9 mouse cellular contexts compared by ENCODE assay signal in genomic region chr19:16028746-16029252, GRCm38 (mm10). TPM values are rescaled to one million over a fixed set of nuclear protein-coding genes. Genes with fewer than 3 reads are reported as not detected.
DNase-seq lines count a peak whose midpoint lies in the region; ATAC-seq and TF ChIP-seq lines count a peak whose summit lies in the region.
"Had no signal": no experiment of that assay in that cellular context is flagged by ENCODE, and none has a peak within 500 bp of the region (broad histone marks: within the 10 kb centered on the region; RNA-seq: fewer than 3 reads in every experiment).

No protein-coding gene starts in this region.

- DNase-seq in kidney, postnatal 4 days = no peak
- DNase-seq in adipocyte (ENCODE audit: low spot score) = peak; percentile 60
- no peak for DNase-seq in heart, postnatal 0 days (ENCODE audit: low spot score)
- no peak for DNase-seq in liver, postnatal 0 days
- DNase-seq in testis, postnatal 10 days (ENCODE audit: low spot score) = no peak
- DNase-seq in right cerebral cortex, postnatal 14 days = no peak

- no peak for TF ChIP-seq EP300 in heart, postnatal 0 days (IDR thresholded peaks at IDR 0.05; ENCODE audit: low read depth)
- no peak for TF ChIP-seq EP300 in liver, postnatal 0 days (IDR thresholded peaks at IDR 0.05; ENCODE audit: low read depth)

- H3K36me3 ChIP-seq in kidney, embryonic 14.5 days (ENCODE audit: control insufficient read depth, insufficient read depth, low read length) = no peaks in the 10 kb centered on the region
- no peaks in the 10 kb centered on the region for H3K36me3 ChIP-seq in heart, postnatal 0 days (replicated peaks; ENCODE audit: control insufficient read depth, insufficient read depth, low read length)
- H3K36me3 ChIP-seq in liver, postnatal 0 days (replicated peaks; ENCODE audit: insufficient read depth, low read length) = no peaks in the 10 kb centered on the region
- H3K36me3 ChIP-seq in stomach, embryonic 16.5 days (ENCODE audit: control insufficient read depth, insufficient read depth, low read length) = no peaks in the 10 kb centered on the region

- no peaks in the 10 kb centered on the region for H3K27me3 ChIP-seq in kidney, embryonic 14.5 days (ENCODE audit: control insufficient read depth, insufficient read depth, low read length)
- H3K27me3 ChIP-seq in heart, postnatal 0 days (ENCODE audit: control insufficient read depth, insufficient read depth, low read length) = no peaks in the 10 kb centered on the region
- H3K27me3 ChIP-seq in liver, postnatal 0 days (ENCODE audit: insufficient read depth, low read length) = no peaks in the 10 kb centered on the region
- H3K27me3 ChIP-seq in stomach, embryonic 16.5 days (ENCODE audit: control insufficient read depth, insufficient read depth, low read length) = no peaks in the 10 kb centered on the region
- H3K27me3 ChIP-seq: Patski had no signal

- 0 out of 2 replicates have a peak, but pooled peaks cover 3% of the 10 kb centered on the region for H3K4me1 ChIP-seq in kidney, embryonic 14.5 days (ENCODE audit: control insufficient read depth, insufficient read depth, low read length)
- no peaks in the 10 kb centered on the region; the same call in 1 of the 2 replicates for H3K4me1 ChIP-seq in heart, postnatal 0 days (ENCODE audit: control insufficient read depth, insufficient read depth)
- H3K4me1 ChIP-seq in liver, postnatal 0 days (ENCODE audit: insufficient read depth) = 0 out of 2 replicates have a peak, but pooled peaks cover 2% of the 10 kb centered on the region
- no peaks in the 10 kb centered on the region for H3K4me1 ChIP-seq in stomach, embryonic 16.5 days (ENCODE audit: control insufficient read depth, insufficient read depth, low read length)

- no peak overlapping the region for H3K9ac ChIP-seq in kidney, embryonic 14.5 days (ENCODE audit: low read depth, low read length)
- H3K9ac ChIP-seq in heart, postnatal 0 days (replicated peaks; ENCODE audit: low read depth, low read length) = peak overlapping the region; percentile 52; the same call in 1 of the 2 replicates
- peak overlapping the region; percentile 50 for H3K9ac ChIP-seq in liver, postnatal 0 days (replicated peaks)
- H3K9ac ChIP-seq in stomach, embryonic 16.5 days (ENCODE audit: low read length) = peak overlapping the region; percentile 67

- WGBS in kidney, embryonic 14.5 days = 43% methylated on average over 5 of the region's 5 CpGs
- WGBS in heart, postnatal 0 days = 43% methylated on average over 5 of the region's 5 CpGs
- 32% methylated on average over 5 of the region's 5 CpGs for WGBS in liver, postnatal 0 days (ENCODE audit: insufficient replicate concordance)
- 48% methylated on average over 5 of the region's 5 CpGs for WGBS in stomach, embryonic 16.5 days

- no peak for TF ChIP-seq CTCF in heart, postnatal 0 days (IDR thresholded peaks at IDR 0.05; ENCODE audit: low read depth)
- TF ChIP-seq CTCF in liver, postnatal 0 days (IDR thresholded peaks at IDR 0.05; ENCODE audit: low read depth) = no peak

- peak; percentile 39; the same call in 1 of the 2 replicates for ATAC-seq in kidney, embryonic 14.5 days (ENCODE audit: low FRiP score, low TSS enrichment)
- peak; percentile 47; the same call in 1 of the 2 replicates for ATAC-seq in heart, postnatal 0 days (ENCODE audit: insufficient read depth, low read depth)
- peak; percentile 15; the same call in 1 of the 2 replicates for ATAC-seq in liver, postnatal 0 days
- no peak for ATAC-seq in stomach, embryonic 16.5 days (ENCODE audit: insufficient read depth, low FRiP score)

- H3K9me3 ChIP-seq in kidney, embryonic 14.5 days (ENCODE audit: control insufficient read depth, low read length) = no peaks in the 10 kb centered on the region
- H3K9me3 ChIP-seq in heart, postnatal 0 days (replicated peaks; ENCODE audit: control insufficient read depth, low read length) = no peaks in the 10 kb centered on the region
- H3K9me3 ChIP-seq in liver, postnatal 0 days (ENCODE audit: low read length) = no peaks in the 10 kb centered on the region
- H3K9me3 ChIP-seq in stomach, embryonic 16.5 days (replicated peaks; ENCODE audit: control insufficient read depth, low read length) = no peaks in the 10 kb centered on the region

- peak overlapping the region; percentile 47 for H3K4me2 ChIP-seq in kidney, embryonic 14.5 days (replicated peaks; ENCODE audit: low read depth, low read length)
- H3K4me2 ChIP-seq in heart, postnatal 0 days (ENCODE audit: low read depth, low read length) = peak overlapping the region; percentile 55
- H3K4me2 ChIP-seq in liver, postnatal 0 days (ENCODE audit: low read depth, low read length) = peak overlapping the region; percentile 75
- H3K4me2 ChIP-seq in stomach, embryonic 16.5 days (ENCODE audit: low read depth, low read length) = peak overlapping the region; percentile 54

- peak overlapping the region; percentile 27; the same call in 1 of the 2 replicates for H3K4me3 ChIP-seq in kidney, embryonic 14.5 days (ENCODE audit: low read length)
- peak overlapping the region; percentile 47 for H3K4me3 ChIP-seq in heart, postnatal 0 days (ENCODE audit: low read depth, low read length)
- peak overlapping the region; percentile 54 for H3K4me3 ChIP-seq in liver, postnatal 0 days (ENCODE audit: low read depth, low read length)
- peak overlapping the region; percentile 45 for H3K4me3 ChIP-seq in stomach, embryonic 16.5 days (replicated peaks; ENCODE audit: low read length)

- no peak overlapping the region for H3K27ac ChIP-seq in kidney, embryonic 14.5 days (ENCODE audit: low read depth, low read length)
- 0 out of 2 replicates have a peak overlapping the region, but pooled peaks have one; percentile 30 for H3K27ac ChIP-seq in heart, postnatal 0 days (ENCODE audit: low read depth)
- no peak overlapping the region for H3K27ac ChIP-seq in liver, postnatal 0 days (ENCODE audit: low read depth)
- no peak overlapping the region for H3K27ac ChIP-seq in stomach, embryonic 16.5 days (ENCODE audit: low read length)

RNA-seq across cellular contexts. Expression of gene Cep78, which starts 44.0 kb away (rescaled TPM):
- polyA plus RNA-seq in kidney, embryonic 14.5 days (2014; fragmentation: Nextera tagmentation; extraction: Ambion mirVana) = 20.2 and 36.0 TPM in 2 replicates
- 4.6 TPM in 2 replicates for total RNA-seq in heart, postnatal 0 days (2014; rRNA removed; ENCODE audit: low replicate concordance)
- 6.9 and 7.2 TPM in 2 replicates for polyA plus RNA-seq in heart, postnatal 0 days (2015; fragmentation: Nextera tagmentation; extraction: Ambion mirVana)
- 3.8 and 4.8 TPM in 2 replicates for polyA plus RNA-seq in liver, postnatal 0 days (2015; fragmentation: Nextera tagmentation; extraction: Ambion mirVana)
- 17.4 and 18.2 TPM in 2 replicates for polyA plus RNA-seq in stomach, embryonic 16.5 days (2015; fragmentation: Nextera tagmentation; extraction: Ambion mirVana)
